Mouse (Mus musculus) T-helper 2 cell (primary cell): ENCODE results near the gene Supt20.

Experiments
- in situ Hi-C: fragments of 300-600 bp; cut with MboI, MseI; formaldehyde crosslinking; loops from one replicate; pipeline ENCODE4 v1.15.1; 2025; ENCODE audit warnings: high pct_unique_total_duplicates

Supt20 gene

GRCm38 (mm10) chr3:54692202-54693055 lies at the start of gene Supt20:
Gene Supt20, plus strand, starts transcription at chr3:54692807.
- in situ Hi-C loops: no loop called here

- in situ Hi-C loops: no loop called here
Observed at GRCm38 (mm10) chr3:54642851-54643250, 49.8 kb upstream of the Supt20 start.

GRCm38 (mm10) chr3:54647583-54647982 lies 45.0 kb upstream of the Supt20 start:
- in situ Hi-C loops: no loop called here

- in situ Hi-C loops: no loop called here
Observed at GRCm38 (mm10) chr3:54651576-54651975, 41.0 kb upstream of the Supt20 start.

GRCm38 (mm10) chr3:54654169-54654568 lies 38.4 kb upstream of the Supt20 start:
- in situ Hi-C loops: no loop called here

GRCm38 (mm10) chr3:54657090-54657489 lies 35.5 kb upstream of the Supt20 start:
- in situ Hi-C loops: no loop called here

- in situ Hi-C loops: no loop called here
Observed at GRCm38 (mm10) chr3:54657888-54658626, 34.5 kb upstream of the Supt20 start.

GRCm38 (mm10) chr3:54659736-54660135 lies 32.9 kb upstream of the Supt20 start:
- in situ Hi-C loops: no loop called here

- in situ Hi-C loops: no loop called here
Observed at GRCm38 (mm10) chr3:54662411-54662810, 30.2 kb upstream of the Supt20 start.

- in situ Hi-C loops: no loop called here
Observed at GRCm38 (mm10) chr3:54668141-54668540, 24.5 kb upstream of the Supt20 start.

- in situ Hi-C loops: no loop called here
Observed at GRCm38 (mm10) chr3:54668722-54669121, 23.9 kb upstream of the Supt20 start.

- in situ Hi-C loops: no loop called here
Observed at GRCm38 (mm10) chr3:54669559-54669958, 23.0 kb upstream of the Supt20 start.

- in situ Hi-C loops: no loop called here
Observed at GRCm38 (mm10) chr3:54672111-54672510, 20.5 kb upstream of the Supt20 start.

- in situ Hi-C loops: no loop called here
Observed at GRCm38 (mm10) chr3:54672557-54673529, 19.8 kb upstream of the Supt20 start.

GRCm38 (mm10) chr3:54676818-54677217 lies 15.8 kb upstream of the Supt20 start:
- in situ Hi-C loops: no loop called here

GRCm38 (mm10) chr3:54681310-54682204 lies 11.1 kb upstream of the Supt20 start:
- in situ Hi-C loops: loop anchor here (10.0 kb wide), 1 partner anchor 327 kb away; no protein-coding TSS in a partner anchor

GRCm38 (mm10) chr3:54685202-54685601 lies 7.4 kb upstream of the Supt20 start:
- in situ Hi-C loops: loop anchor here (10.0 kb wide), 1 partner anchor 330 kb away; no protein-coding TSS in a partner anchor

GRCm38 (mm10) chr3:54687245-54687644 lies 5.4 kb upstream of the Supt20 start:
- in situ Hi-C loops: loop anchor here (10.0 kb wide), 1 partner anchor 332 kb away; no protein-coding TSS in a partner anchor

GRCm38 (mm10) chr3:54689091-54689490 lies 3.5 kb upstream of the Supt20 start:
- in situ Hi-C loops: loop anchor here (10.0 kb wide), 1 partner anchor 334 kb away; no protein-coding TSS in a partner anchor

GRCm38 (mm10) chr3:54693056-54693415 lies 429 bp downstream of the Supt20 start:
- in situ Hi-C loops: no loop called here
